Mouse (Mus musculus) forebrain, embryonic 12.5 days (tissue): ENCODE data around the gene Zfp704. TPM values are rescaled to one million over a fixed set of nuclear protein-coding genes. Genes with fewer than 3 reads are reported as not detected.

Experiments used
- ATAC-seq: fragments of 200-750 bp; cut with Nextera tagmentation; 2 replicates; pipeline ENCODE4 v1.8.0; 2017; ENCODE audit warnings: moderate TSS enrichment; ENCODE audit not compliant: low FRiP score
- H3K27ac ChIP-seq: fragments of 300-500 bp; sonication (generic); 2 replicates; pipeline ENCODE4 v1.5.1; 2016; ENCODE audit warnings: mild to moderate bottlenecking
- H3K27me3 ChIP-seq: fragments of 300-500 bp; sonication (generic); 2 replicates; pipeline ENCODE4 v1.6.1; 2016; ENCODE audit warnings: mild to moderate bottlenecking
- H3K36me3 ChIP-seq: fragments of 300-500 bp; sonication (generic); replicated peaks from 2 replicates; pipeline ENCODE4 v1.6.1; 2016; ENCODE audit warnings: mild to moderate bottlenecking
- H3K4me1 ChIP-seq: fragments of 300-500 bp; sonication (generic); 2 replicates; pipeline ENCODE4 v1.6.1; 2016
- H3K4me2 ChIP-seq: fragments of 300-500 bp; sonication (generic); 2 replicates; pipeline ENCODE4 v1.6.1; 2016; ENCODE audit warnings: mild to moderate bottlenecking, moderate library complexity
- H3K4me3 ChIP-seq: fragments of 300-500 bp; sonication (generic); replicated peaks from 2 replicates; pipeline ENCODE4 v1.5.1; 2016; ENCODE audit warnings: mild to moderate bottlenecking
- H3K9ac ChIP-seq: fragments of 300-500 bp; sonication (generic); 2 replicates; pipeline ENCODE4 v1.6.1; 2016; ENCODE audit warnings: mild to moderate bottlenecking
- H3K9me3 ChIP-seq: fragments of 300-500 bp; sonication (generic); 2 replicates; pipeline ENCODE4 v1.6.1; 2016
- WGBS: fragments of 180-500 bp; shearing (Covaris S2); methylation state at CpG from one replicate; pipeline ENCODE4 v1.1.7; 2016; 5-methylcytosine and 5-hydroxymethylcytosine counted together
- polyA plus RNA-seq: library from polyadenylated mRNA; unstranded; fragments of >200 nt; fragmentation: Nextera tagmentation; extraction: Ambion mirVana; gene quantifications from 2 replicates; pipeline ENCODE4 v1.2.1, GENCODE M21; 2016

The Zfp704 gene
- 9.2 and 10.0 TPM in 2 replicates for polyA plus RNA-seq

DNA sequence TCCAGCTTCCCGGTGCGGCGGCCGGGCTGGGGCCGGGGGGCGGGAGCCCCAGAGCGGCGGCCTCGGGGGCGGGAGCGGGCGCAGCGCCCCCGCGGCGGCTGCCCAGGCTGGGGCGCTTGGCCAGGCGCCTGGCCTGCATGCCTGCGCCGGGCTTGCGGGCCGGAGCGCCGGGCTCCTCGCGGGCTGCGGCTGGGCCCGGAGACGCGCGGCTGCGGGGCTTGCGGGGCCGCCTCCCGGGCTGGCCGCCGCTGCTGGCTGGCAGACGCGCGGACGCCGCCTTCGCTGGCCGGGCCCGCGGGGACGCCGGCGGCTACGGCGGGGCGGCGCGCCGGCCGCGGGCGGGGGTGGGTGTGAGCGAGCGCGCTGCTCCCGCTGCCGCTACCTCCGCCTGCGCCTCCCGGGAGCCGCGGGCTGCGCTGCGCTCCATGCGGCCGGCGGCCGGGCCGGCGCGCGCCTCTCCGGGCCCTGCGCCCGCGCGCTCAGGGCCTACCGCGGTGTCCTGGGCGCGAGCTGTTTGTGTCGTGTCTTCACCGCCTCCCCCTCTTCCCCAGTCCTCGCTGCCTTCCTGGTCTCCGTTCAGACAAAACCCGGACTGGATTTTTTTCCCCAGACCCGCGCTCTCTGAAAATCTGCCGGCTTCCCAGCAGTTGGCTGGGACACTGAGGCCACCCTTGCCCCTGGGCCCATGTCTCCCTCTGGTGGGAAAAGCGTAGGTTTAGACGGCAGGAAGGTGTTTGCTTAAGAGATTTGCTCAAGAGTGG is at the start of gene Zfp704:
Zfp704 (minus strand) TSS at position 505 of the 761 bp plus-strand sequence.
- H3K36me3 ChIP-seq = no peaks in the 10 kb centered on the region
- H3K4me1 ChIP-seq = peaks cover 23% of the 10 kb centered on the region
- H3K4me2 ChIP-seq = peak within 1 kb of the TSS; percentile 85
- peak within 1 kb of the TSS; percentile 93 for H3K9ac ChIP-seq
- no peaks in the 10 kb centered on the region for H3K9me3 ChIP-seq
- ATAC-seq = peak; percentile 90
- peaks cover 15% of the 10 kb centered on the region for H3K27me3 ChIP-seq
- peak within 1 kb of the TSS; percentile 84 for H3K4me3 ChIP-seq
- under 1% methylated on average over 89 of the region's 97 CpGs for WGBS
- H3K27ac ChIP-seq = peak within 1 kb of the TSS; percentile 96

DNA sequence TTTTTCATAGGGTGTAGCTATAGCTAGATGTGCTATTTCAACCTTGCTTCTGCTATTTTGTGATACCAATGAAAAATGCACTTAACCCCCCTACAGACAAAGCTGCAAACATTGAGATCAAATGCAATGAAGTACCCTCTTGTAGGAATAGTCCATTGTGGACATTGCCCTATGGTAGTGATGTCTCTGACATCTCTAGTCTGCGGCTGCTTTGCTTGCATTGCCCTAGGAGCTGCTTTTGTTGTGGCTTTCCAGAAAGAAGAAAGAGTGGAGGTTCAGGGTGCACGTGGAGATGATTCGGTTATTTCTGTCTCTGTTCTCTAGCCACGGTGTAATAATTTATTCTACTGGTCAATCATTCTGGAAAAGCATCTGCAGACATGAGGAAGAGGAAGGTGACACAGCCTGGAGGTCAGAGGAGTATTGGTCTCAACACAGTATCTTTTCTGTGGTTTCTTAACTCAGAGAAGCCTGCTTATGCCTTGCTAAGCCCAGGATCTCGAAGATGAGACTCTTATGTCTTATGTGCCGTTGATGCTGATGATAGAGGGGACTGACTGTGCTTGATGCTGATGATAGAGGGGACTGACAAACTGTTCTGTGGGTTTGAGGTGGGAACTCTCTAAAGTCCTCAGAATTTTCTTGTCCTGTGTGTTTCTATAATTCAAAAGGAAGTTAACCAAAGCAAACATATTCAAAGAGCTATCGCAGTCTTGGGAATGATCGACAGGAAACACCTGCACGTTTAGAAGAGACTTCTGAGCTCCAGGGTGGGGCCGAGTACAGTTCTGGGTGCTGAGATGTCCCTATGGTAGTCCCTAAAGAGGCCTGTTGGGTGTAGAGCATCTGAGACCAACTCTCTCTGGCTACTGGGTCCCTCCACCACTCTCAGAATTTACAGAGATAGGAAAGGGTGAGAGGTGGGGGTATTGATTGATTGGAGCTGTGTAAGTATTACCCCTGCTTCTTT is 23.4 kb upstream of the Zfp704 start:
- Histone ChIP-seq H3K9me3 (no peaks in the 10 kb centered on the region), H3K4me1 (peaks cover 10% of the 10 kb centered on the region), H3K9ac (no peak overlapping the region), H3K4me2 (no peak overlapping the region), H3K4me3 (no peak overlapping the region), H3K27me3 (peaks cover 8% of the 10 kb centered on the region; the same call in 1 of the 2 replicates), H3K27ac (no peak overlapping the region), H3K36me3 (no peaks in the 10 kb centered on the region)
- no peak for ATAC-seq
- WGBS = 88% methylated on average over 10 of the region's 10 CpGs

DNA sequence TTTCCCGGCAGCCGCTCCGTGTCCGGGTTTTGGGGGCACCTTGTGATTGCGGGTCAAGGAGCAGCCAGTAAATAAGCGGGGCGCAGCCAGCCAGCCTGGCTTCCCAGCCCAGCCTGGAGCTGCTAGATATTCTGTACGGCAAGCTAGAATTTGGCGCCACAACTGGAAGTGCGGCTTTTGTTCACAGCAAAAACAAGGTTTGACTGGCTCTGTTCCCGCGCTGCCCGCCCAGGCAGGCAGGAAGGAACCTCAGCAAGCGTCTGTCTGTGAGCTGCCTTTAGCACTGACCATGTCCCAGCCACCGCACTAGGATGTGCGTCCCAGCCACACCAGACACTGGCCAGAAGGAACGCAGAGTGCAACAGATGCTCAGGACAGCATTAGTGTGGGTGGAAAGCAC is 20.1 kb upstream of the Zfp704 start:
- H3K4me2 ChIP-seq = peak overlapping the region; percentile 46
- peaks cover 8% of the 10 kb centered on the region; the same call in 1 of the 2 replicates for H3K27me3 ChIP-seq
- H3K36me3 ChIP-seq = no peaks in the 10 kb centered on the region
- H3K4me3 ChIP-seq = peak overlapping the region; percentile 20
- ATAC-seq = peak; percentile 39; the same call in 1 of the 2 replicates
- 15% methylated on average over 17 of the region's 17 CpGs for WGBS
- 0 out of 2 replicates have a peak overlapping the region, but pooled peaks have one; percentile 33 for H3K9ac ChIP-seq
- H3K4me1 ChIP-seq = peaks cover 10% of the 10 kb centered on the region
- peak overlapping the region; percentile 25; the same call in 1 of the 2 replicates for H3K27ac ChIP-seq
- H3K9me3 ChIP-seq = no peaks in the 10 kb centered on the region

DNA sequence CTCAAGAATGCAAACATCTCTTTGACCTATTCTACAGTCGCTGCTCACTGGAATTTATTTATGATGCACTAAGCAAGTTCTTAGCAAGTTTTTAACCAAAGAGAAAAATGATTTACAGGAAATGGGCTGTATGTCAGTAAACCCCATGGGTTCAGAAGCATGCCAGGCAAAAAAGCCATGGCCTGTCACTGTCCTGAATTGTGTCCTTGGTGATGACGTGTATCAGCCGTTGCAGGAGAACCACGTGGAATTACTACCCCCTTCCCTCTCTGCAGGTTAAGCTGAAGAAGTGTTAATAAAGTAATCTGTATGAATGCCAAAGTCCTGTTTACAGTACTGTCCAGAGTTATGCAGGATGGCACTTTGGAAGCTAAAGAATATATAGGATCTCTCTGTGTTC is 18.2 kb upstream of the Zfp704 start:
- ATAC-seq = no peak
- Histone ChIP-seq H3K4me3 (no peak overlapping the region), H3K27ac (no peak overlapping the region), H3K36me3 (no peaks in the 10 kb centered on the region), H3K9me3 (no peaks in the 10 kb centered on the region), H3K4me2 (no peak overlapping the region), H3K27me3 (peaks cover 8% of the 10 kb centered on the region; the same call in 1 of the 2 replicates), H3K9ac (no peak overlapping the region), H3K4me1 (peaks cover 10% of the 10 kb centered on the region)
- WGBS = 83% methylated on average over 4 of the region's 4 CpGs

DNA sequence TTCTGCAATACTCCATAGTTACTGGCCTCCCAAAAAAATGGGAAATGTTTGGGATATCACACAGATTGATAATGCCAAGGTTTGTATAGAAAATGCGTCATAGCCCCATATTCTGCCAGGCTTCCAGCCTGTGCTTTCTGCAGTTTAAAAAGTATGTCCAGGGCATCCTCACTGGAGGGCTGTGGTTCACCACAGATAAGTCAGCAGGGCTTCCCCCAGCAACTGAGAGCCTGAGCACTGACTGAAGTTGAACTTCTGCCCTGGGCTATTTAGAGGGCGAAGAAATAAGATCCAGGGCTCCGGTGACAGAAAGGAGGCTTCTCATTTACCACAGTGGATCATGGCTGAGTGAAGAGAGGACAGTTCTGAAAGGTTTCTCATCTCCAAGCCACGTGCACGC is 16.3 kb upstream of the Zfp704 start:
- Histone ChIP-seq H3K9me3 (no peaks in the 10 kb centered on the region), H3K27me3 (peaks cover 8% of the 10 kb centered on the region; the same call in 1 of the 2 replicates), H3K4me3 (no peak overlapping the region), H3K4me2 (no peak overlapping the region), H3K4me1 (peaks cover 10% of the 10 kb centered on the region), H3K27ac (no peak overlapping the region), H3K36me3 (no peaks in the 10 kb centered on the region), H3K9ac (no peak overlapping the region)
- WGBS = 81% methylated on average over 5 of the region's 5 CpGs
- ATAC-seq = no peak

DNA sequence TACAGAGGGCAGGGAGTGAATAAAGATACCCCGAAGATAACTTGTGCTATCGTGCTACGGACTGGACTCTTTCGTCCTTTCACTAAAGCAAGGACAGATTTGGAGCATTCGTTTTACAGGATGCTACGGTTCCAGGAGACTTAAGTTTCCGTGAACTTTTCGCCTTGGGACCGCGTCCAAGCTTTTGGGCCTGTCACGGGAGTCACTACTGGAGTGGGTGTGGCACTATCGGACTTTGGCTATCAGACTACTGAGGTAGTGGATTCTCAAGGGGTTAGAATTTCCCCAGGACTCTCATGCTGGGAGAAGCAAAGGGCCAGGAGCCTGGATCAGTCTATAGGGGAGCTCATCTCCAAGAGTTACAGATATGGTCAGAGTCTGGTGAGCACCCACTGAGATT is 10.7 kb upstream of the Zfp704 start:
- ATAC-seq = no peak
- H3K36me3 ChIP-seq = no peaks in the 10 kb centered on the region
- 96% methylated on average over 12 of the region's 12 CpGs for WGBS

DNA sequence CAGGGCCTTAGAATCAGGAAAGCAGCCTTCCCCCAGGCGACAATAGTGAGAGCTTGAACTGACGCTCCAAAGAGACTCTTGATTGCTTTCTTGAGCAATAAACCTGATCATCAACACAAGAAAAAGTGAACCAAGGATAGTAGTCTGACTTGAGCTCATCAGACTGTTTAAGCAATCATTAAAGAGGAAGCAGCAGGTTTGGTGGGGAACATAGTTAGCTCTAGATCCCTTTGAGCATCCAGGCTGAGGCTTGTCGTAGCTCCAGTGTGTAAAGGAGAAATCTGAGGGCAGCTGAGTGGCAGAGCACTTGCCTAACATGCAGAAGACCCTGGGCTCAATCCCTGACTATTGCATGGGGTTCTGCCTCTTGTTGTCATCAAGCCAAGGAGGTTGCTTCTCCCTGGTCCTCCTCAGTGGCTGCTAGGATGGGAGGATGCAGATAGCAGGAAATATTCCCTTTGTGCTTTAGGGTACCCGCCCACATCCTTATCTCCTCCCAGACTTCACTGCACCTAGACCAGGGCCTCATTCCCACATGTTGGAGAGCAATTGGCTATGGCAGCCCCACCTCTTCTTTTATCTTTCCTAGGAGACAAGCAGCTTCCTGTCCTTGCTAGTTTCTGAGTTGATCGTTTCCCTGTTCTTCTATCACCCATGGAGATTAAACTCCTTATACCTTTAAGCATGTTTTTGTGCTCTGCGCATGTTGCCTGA is 9.8 kb upstream of the Zfp704 start:
- no peak for ATAC-seq
- Histone ChIP-seq H3K9me3 (no peaks in the 10 kb centered on the region), H3K36me3 (no peaks in the 10 kb centered on the region), H3K4me3 (no peak overlapping the region), H3K27me3 (no peaks in the 10 kb centered on the region), H3K4me1 (no peaks in the 10 kb centered on the region), H3K9ac (no peak overlapping the region), H3K27ac (no peak overlapping the region), H3K4me2 (no peak overlapping the region)
- 85% methylated on average over 6 of the region's 6 CpGs for WGBS

More for the DNA sequence above, 10.7 kb upstream of the Zfp704 start:
- Histone ChIP-seq H3K4me1 (no peaks in the 10 kb centered on the region), H3K9me3 (no peaks in the 10 kb centered on the region), H3K27ac (no peak overlapping the region), H3K9ac (no peak overlapping the region), H3K4me3 (no peak overlapping the region), H3K4me2 (no peak overlapping the region), H3K27me3 (no peaks in the 10 kb centered on the region)

DNA sequence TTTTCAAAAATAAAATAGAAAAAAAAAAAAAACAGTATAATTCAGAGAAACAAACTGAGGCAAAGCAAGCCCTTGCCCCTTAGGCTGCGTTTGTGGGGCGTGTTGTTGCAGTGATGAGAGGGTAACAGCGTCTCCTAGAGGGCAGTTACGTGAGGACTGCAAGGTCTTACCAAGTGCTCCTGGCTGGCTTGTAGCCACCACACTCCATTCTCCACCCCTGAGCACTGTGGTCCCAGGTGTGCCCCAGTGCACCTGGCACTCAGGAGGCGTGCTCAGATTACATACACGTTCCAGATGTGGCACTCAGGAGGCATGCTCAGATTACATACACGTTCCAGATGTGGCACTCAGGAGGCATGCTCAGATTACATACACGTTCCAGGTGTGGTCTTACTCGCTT is 7.2 kb upstream of the Zfp704 start:
- H3K4me2 ChIP-seq = no peak overlapping the region
- H3K9ac ChIP-seq = no peak overlapping the region
- 75% methylated on average over 9 of the region's 9 CpGs for WGBS
- H3K36me3 ChIP-seq = no peaks in the 10 kb centered on the region
- H3K27me3 ChIP-seq = peaks cover 6% of the 10 kb centered on the region
- no peaks in the 10 kb centered on the region for H3K9me3 ChIP-seq
- H3K27ac ChIP-seq = no peak overlapping the region
- H3K4me1 ChIP-seq = no peaks in the 10 kb centered on the region
- ATAC-seq = no peak
- no peak overlapping the region for H3K4me3 ChIP-seq

DNA sequence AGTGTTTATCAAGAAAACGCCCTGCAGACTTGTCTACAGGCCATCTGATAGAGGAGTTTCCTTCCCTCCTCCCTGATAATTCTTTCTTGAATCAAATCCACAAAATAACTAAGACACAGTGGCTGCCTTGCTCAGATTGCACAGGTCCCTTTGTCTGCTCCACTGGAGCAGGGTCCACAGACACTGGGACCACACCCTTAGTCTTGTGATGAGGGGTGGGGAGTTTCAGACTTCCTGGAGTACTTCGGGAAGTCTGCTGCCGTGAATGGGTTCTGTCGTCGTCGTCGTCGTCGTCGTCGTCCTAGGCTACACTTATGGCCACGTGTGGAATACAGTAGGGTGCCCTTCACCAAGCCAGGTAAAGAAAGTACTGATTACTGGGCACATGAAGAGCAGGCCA is 4.8 kb upstream of the Zfp704 start:
- ATAC-seq = no peak
- peaks cover 12% of the 10 kb centered on the region for H3K27me3 ChIP-seq
- no peak overlapping the region for H3K9ac ChIP-seq
- peaks cover 5% of the 10 kb centered on the region for H3K4me1 ChIP-seq
- no peak overlapping the region for H3K4me3 ChIP-seq
- H3K36me3 ChIP-seq = no peaks in the 10 kb centered on the region
- H3K9me3 ChIP-seq = no peaks in the 10 kb centered on the region
- WGBS = 81% methylated on average over 12 of the region's 12 CpGs
- no peak overlapping the region for H3K27ac ChIP-seq
- no peak overlapping the region for H3K4me2 ChIP-seq

DNA sequence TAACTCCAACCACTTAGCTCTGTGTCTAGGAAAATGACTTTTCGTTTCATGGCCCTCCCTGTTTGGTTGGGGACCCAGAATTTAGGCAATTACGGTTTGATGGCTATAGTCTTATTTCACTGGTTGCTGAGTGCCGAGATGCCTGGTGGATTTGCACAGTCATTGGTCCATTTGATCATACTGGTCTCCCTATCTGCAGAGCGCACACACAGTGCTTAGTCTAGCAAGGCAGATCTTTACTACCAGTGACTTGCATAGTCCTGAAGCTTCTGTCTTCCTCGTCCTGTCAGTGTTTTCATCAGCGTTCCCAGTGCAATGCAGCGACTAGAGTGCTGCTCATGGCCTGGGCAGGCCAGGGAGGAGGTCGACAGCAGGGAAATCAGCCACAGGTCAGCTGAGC is 4.1 kb upstream of the Zfp704 start:
- Histone ChIP-seq H3K36me3 (no peaks in the 10 kb centered on the region), H3K9me3 (no peaks in the 10 kb centered on the region), H3K4me1 (peaks cover 5% of the 10 kb centered on the region), H3K27me3 (peaks cover 12% of the 10 kb centered on the region), H3K4me3 (no peak overlapping the region), H3K9ac (no peak overlapping the region), H3K27ac (no peak overlapping the region), H3K4me2 (no peak overlapping the region)
- no peak for ATAC-seq
- WGBS = 79% methylated on average over 8 of the region's 8 CpGs

DNA sequence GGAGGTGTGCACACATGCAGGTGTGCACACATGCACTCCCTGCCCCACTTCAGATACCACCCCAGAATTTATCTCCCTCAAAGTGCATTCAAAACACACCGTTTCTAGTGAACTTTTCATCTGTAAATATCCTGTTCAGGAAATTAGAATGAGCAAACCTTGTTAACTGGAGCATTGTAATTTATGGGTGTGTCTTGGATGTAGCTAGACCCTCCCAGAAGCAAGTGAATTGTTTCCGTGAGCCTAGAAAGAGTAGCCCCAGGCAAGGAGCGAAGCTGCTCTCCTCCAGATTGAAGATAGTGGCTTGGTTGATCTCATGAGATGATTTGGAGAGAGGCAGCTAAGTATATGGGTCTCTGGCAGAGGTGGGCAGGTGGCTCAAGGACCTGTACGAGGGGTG is 1.3 kb upstream of the Zfp704 start:
- peaks cover 15% of the 10 kb centered on the region for H3K27me3 ChIP-seq
- no peaks in the 10 kb centered on the region for H3K36me3 ChIP-seq
- H3K9me3 ChIP-seq = no peaks in the 10 kb centered on the region
- 79% methylated on average over 4 of the region's 4 CpGs for WGBS
- peaks cover 14% of the 10 kb centered on the region for H3K4me1 ChIP-seq
- no peak for ATAC-seq
- H3K9ac ChIP-seq = no peak overlapping the region
- H3K4me3 ChIP-seq = no peak overlapping the region
- no peak overlapping the region for H3K27ac ChIP-seq
- no peak overlapping the region for H3K4me2 ChIP-seq
